Mouse (Mus musculus) lung, adult 2 months (tissue): ENCODE data around the gene Them7.

Experiments
- CTCF ChIP-seq: fragments of 200-500 bp; IDR thresholded peaks from 2 replicates; pipeline ENCODE4 v1.5.1; 2011; ENCODE audit warnings: mild to moderate bottlenecking, low read length, control low read depth; ENCODE audit not compliant: insufficient read depth
- POLR2A ChIP-seq: fragments of 200-500 bp; IDR thresholded peaks from 2 replicates; pipeline ENCODE4 v1.6.1; 2011; ENCODE audit warnings: low read depth, mild to moderate bottlenecking, control low read depth, low read length, borderline replicate concordance; ENCODE audit errors: extremely low read depth

- TF ChIP-seq POLR2A (no peak), CTCF (0 out of 2 replicates have a peak, but pooled peaks have one; percentile 10)
These were observed 14.7 kb downstream of the Them7 start for GRCm38 (mm10) chr2:105238775-105239174.
